Mouse (Mus musculus): Measurements from ENCODE around the gene Kcnd3. TPM values are rescaled to one million over a fixed set of nuclear protein-coding genes. Genes with fewer than 3 reads are reported as not detected.

Gene Kcnd3
- polyA plus RNA-seq, 1 experiment from 2014 or later = 0.02 TPM

- Histone ChIP-seq H3K27me3 (ENCODE audit: insufficient read depth, low read length) (no peaks in the 10 kb centered on the region), H3K27ac (ENCODE audit: low read depth) (no peak overlapping the region), H3K4me2 (ENCODE audit: low read depth, low read length) (no peak overlapping the region), H3K9me3 (ENCODE audit: low read length) (no peaks in the 10 kb centered on the region), H3K4me3 (ENCODE audit: low read depth, low read length) (no peak overlapping the region), H3K9ac (replicated peaks) (no peak overlapping the region), H3K4me1 (ENCODE audit: insufficient read depth) (0 out of 2 replicates have a peak, but pooled peaks cover 4% of the 10 kb centered on the region), H3K36me3 (replicated peaks; ENCODE audit: insufficient read depth, low read length) (no peaks in the 10 kb centered on the region)
- no peak for DNase-seq
- WGBS (ENCODE audit: insufficient replicate concordance) = 49% methylated on average over 4 of the region's 4 CpGs
- no peak for ATAC-seq
- no peak for TF ChIP-seq CTCF (IDR thresholded peaks at IDR 0.05; ENCODE audit: low read depth)
- no peak for TF ChIP-seq EP300 (IDR thresholded peaks at IDR 0.05; ENCODE audit: low read depth)
Observed at GRCm38 (mm10) chr3:105719979-105720378, 267.8 kb downstream of the Kcnd3 start.

GRCm38 (mm10) chr3:105720514-105720913 lies 268.4 kb downstream of the Kcnd3 start:
- Histone ChIP-seq H3K27ac (ENCODE audit: low read depth) (no peak overlapping the region), H3K4me2 (ENCODE audit: low read depth, low read length) (no peak overlapping the region), H3K27me3 (ENCODE audit: insufficient read depth, low read length) (no peaks in the 10 kb centered on the region), H3K9ac (replicated peaks) (no peak overlapping the region), H3K4me1 (ENCODE audit: insufficient read depth) (0 out of 2 replicates have a peak, but pooled peaks cover 4% of the 10 kb centered on the region), H3K9me3 (ENCODE audit: low read length) (no peaks in the 10 kb centered on the region), H3K4me3 (ENCODE audit: low read depth, low read length) (no peak overlapping the region), H3K36me3 (replicated peaks; ENCODE audit: insufficient read depth, low read length) (peaks cover 4% of the 10 kb centered on the region; the same call in 1 of the 2 replicates)
- DNase-seq (no peak), ATAC-seq (no peak)
- TF ChIP-seq CTCF (IDR thresholded peaks at IDR 0.05; ENCODE audit: low read depth) (no peak), EP300 (IDR thresholded peaks at IDR 0.05; ENCODE audit: low read depth) (no peak)
- 72% methylated on average over 4 of the region's 4 CpGs for WGBS (ENCODE audit: insufficient replicate concordance)

- Histone ChIP-seq H3K4me3 (ENCODE audit: low read depth, low read length) (no peak overlapping the region), H3K4me1 (ENCODE audit: insufficient read depth) (0 out of 2 replicates have a peak, but pooled peaks cover 4% of the 10 kb centered on the region), H3K9me3 (ENCODE audit: low read length) (no peaks in the 10 kb centered on the region), H3K9ac (replicated peaks) (no peak overlapping the region), H3K4me2 (ENCODE audit: low read depth, low read length) (no peak overlapping the region), H3K36me3 (replicated peaks; ENCODE audit: insufficient read depth, low read length) (peaks cover 8% of the 10 kb centered on the region), H3K27me3 (ENCODE audit: insufficient read depth, low read length) (no peaks in the 10 kb centered on the region), H3K27ac (ENCODE audit: low read depth) (no peak overlapping the region)
- TF ChIP-seq CTCF (IDR thresholded peaks at IDR 0.05; ENCODE audit: low read depth) (no peak), EP300 (IDR thresholded peaks at IDR 0.05; ENCODE audit: low read depth) (no peak)
- no peak for DNase-seq
- ATAC-seq = peak; percentile 40
- 61% methylated on average over 2 of the region's 2 CpGs for WGBS (ENCODE audit: insufficient replicate concordance)
Observed at GRCm38 (mm10) chr3:105721681-105722201, 269.6 kb downstream of the Kcnd3 start.

GRCm38 (mm10) chr3:105722510-105722909 lies 270.4 kb downstream of the Kcnd3 start:
- Histone ChIP-seq H3K27ac (ENCODE audit: low read depth) (no peak overlapping the region), H3K9me3 (ENCODE audit: low read length) (no peaks in the 10 kb centered on the region), H3K9ac (replicated peaks) (no peak overlapping the region), H3K36me3 (replicated peaks; ENCODE audit: insufficient read depth, low read length) (peaks cover 11% of the 10 kb centered on the region), H3K4me1 (ENCODE audit: insufficient read depth) (0 out of 2 replicates have a peak, but pooled peaks cover 4% of the 10 kb centered on the region), H3K4me3 (ENCODE audit: low read depth, low read length) (no peak overlapping the region), H3K4me2 (ENCODE audit: low read depth, low read length) (no peak overlapping the region), H3K27me3 (ENCODE audit: insufficient read depth, low read length) (no peaks in the 10 kb centered on the region)
- TF ChIP-seq EP300 (IDR thresholded peaks at IDR 0.05; ENCODE audit: low read depth) (no peak), CTCF (IDR thresholded peaks at IDR 0.05; ENCODE audit: low read depth) (no peak)
- ATAC-seq = no peak
- no peak for DNase-seq
- WGBS (ENCODE audit: insufficient replicate concordance) = 84% methylated on average over 3 of the region's 3 CpGs

Other genes with a start within 250 kb of the Kcnd3 start
- 9.7 and 9.8 TPM in 2 replicates for gene Ddx20, start 235.2 kb downstream of the Kcnd3 start, polyA plus RNA-seq (2015; fragmentation: Nextera tagmentation; extraction: Ambion mirVana)

Measured in liver, postnatal 0 days (tissue).